Mouse (Mus musculus): ENCODE measurements at regions not wholly inside any gene's neighbourhood (a gene's known extent, or its start where the extent isn't known, plus 50 kb on each side); places are given as distances from the start of the nearest gene placed in this dataset.

GRCm38 (mm10) chr11:45718630-45719029, 133.2 kb upstream of the Clint1 start:
- TF ChIP-seq POLR2A (IDR thresholded peaks at IDR 0.05; ENCODE audit: borderline replicate concordance, extremely low read depth, insufficient read depth, insufficient read length): no peak
- Histone ChIP-seq H3K9me3 (ENCODE audit: control insufficient read depth, low read length) (no peaks in the 10 kb centered on the region), H3K4me2 (replicated peaks; ENCODE audit: low read depth, low read length, severe bottlenecking) (no peak overlapping the region), H3K27ac (replicated peaks; ENCODE audit: low read depth, low read length) (no peak overlapping the region), H3K4me1 (ENCODE audit: control insufficient read depth, insufficient read depth, low read length) (peaks cover 11% of the 10 kb centered on the region), H3K27me3 (ENCODE audit: control insufficient read depth, insufficient read depth, low read length) (no peaks in the 10 kb centered on the region), H3K9ac (ENCODE audit: low read depth, low read length, severe bottlenecking) (no peak overlapping the region), H3K4me3 (replicated peaks; ENCODE audit: low read length) (no peak overlapping the region), H3K36me3 (ENCODE audit: control insufficient read depth, insufficient read depth, low read length) (no peaks in the 10 kb centered on the region)
- no peak for ATAC-seq (ENCODE audit: low FRiP score, low read depth)
- 16% methylated on average over 2 of the region's 2 CpGs for whole genome bisulfite sequencing
- no peak for DNase-seq (ENCODE audit: low spot score)

DNA sequence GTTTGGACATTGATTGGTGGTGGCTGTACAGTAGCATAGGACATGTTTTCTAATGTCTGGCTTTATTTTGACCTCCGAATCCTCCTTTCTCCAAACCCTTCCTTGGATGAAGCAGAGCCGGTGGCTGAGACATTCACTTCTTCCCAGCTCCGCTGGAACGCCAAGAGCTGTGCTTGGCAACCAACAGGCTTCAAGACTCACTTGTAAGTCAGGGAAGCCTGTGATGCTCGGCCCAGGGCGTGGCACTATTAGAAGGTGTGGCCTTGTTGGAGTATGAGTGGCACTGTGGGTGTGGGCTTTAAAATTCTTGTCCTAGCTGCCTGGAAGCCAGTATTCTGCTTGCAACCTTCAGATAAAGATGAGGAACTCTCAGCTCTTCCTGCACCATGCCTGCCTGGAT, 132.0 kb upstream of the Clint1 start:
- Histone ChIP-seq H3K4me3 (replicated peaks; ENCODE audit: low read length) (no peak overlapping the region), H3K27me3 (ENCODE audit: control insufficient read depth, insufficient read depth, low read length) (no peaks in the 10 kb centered on the region), H3K9me3 (ENCODE audit: control insufficient read depth, low read length) (no peaks in the 10 kb centered on the region), H3K4me1 (ENCODE audit: control insufficient read depth, insufficient read depth, low read length) (peaks cover 11% of the 10 kb centered on the region), H3K27ac (replicated peaks; ENCODE audit: low read depth, low read length) (no peak overlapping the region), H3K36me3 (ENCODE audit: control insufficient read depth, insufficient read depth, low read length) (no peaks in the 10 kb centered on the region), H3K9ac (ENCODE audit: low read depth, low read length, severe bottlenecking) (no peak overlapping the region), H3K4me2 (replicated peaks; ENCODE audit: low read depth, low read length, severe bottlenecking) (no peak overlapping the region)
- DNase-seq (ENCODE audit: low spot score) (no peak), ATAC-seq (ENCODE audit: low FRiP score, low read depth) (no peak)
- no peak for TF ChIP-seq POLR2A (IDR thresholded peaks at IDR 0.05; ENCODE audit: borderline replicate concordance, extremely low read depth, insufficient read depth, insufficient read length)
- 92% methylated on average over 6 of the region's 6 CpGs for whole genome bisulfite sequencing

GRCm38 (mm10) chr11:45736561-45736960, 115.3 kb upstream of the Clint1 start:
- peaks cover 12% of the 10 kb centered on the region for H3K4me1 ChIP-seq (ENCODE audit: control insufficient read depth, insufficient read depth, low read length)
- no peaks in the 10 kb centered on the region for H3K36me3 ChIP-seq (ENCODE audit: control insufficient read depth, insufficient read depth, low read length)
- peak; percentile 60 for DNase-seq (ENCODE audit: low spot score)
- ATAC-seq (ENCODE audit: low FRiP score, low read depth): no peak
- WGBS: 42% methylated on average over 3 of the region's 3 CpGs
- H3K4me3 ChIP-seq (replicated peaks; ENCODE audit: low read length): no peak overlapping the region
- no peaks in the 10 kb centered on the region for H3K27me3 ChIP-seq (ENCODE audit: control insufficient read depth, insufficient read depth, low read length)
- H3K9ac ChIP-seq (ENCODE audit: low read depth, low read length, severe bottlenecking): no peak overlapping the region
- no peak overlapping the region for H3K27ac ChIP-seq (replicated peaks; ENCODE audit: low read depth, low read length)
- H3K9me3 ChIP-seq (ENCODE audit: control insufficient read depth, low read length): no peaks in the 10 kb centered on the region
- no peak overlapping the region for H3K4me2 ChIP-seq (replicated peaks; ENCODE audit: low read depth, low read length, severe bottlenecking)
- no peak for TF ChIP-seq POLR2A (IDR thresholded peaks at IDR 0.05; ENCODE audit: borderline replicate concordance, extremely low read depth, insufficient read depth, insufficient read length)

DNA sequence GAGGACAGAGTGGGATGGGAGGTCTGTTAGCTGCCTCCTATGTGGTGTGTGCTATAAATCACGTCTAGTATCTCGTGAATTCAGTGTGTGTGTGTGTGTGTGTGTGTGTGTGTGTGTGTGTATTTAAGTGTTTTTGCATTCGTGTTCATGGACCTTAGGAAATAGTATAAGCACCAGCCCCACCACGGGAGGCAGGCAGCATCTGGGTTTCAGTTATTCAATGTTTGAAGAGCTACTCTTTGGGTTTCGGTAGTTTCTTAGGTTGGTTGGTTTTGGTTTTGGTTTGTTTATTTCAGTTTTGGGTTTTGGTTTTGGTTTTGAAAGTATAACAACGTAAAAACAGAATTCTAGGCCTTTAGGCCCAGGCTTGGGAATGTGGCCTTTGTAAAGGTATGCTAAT, 113.5 kb upstream of the Clint1 start:
- Histone ChIP-seq H3K27me3 (ENCODE audit: control insufficient read depth, insufficient read depth, low read length) (no peaks in the 10 kb centered on the region), H3K4me2 (replicated peaks; ENCODE audit: low read depth, low read length, severe bottlenecking) (no peak overlapping the region), H3K4me1 (ENCODE audit: control insufficient read depth, insufficient read depth, low read length) (peaks cover 12% of the 10 kb centered on the region), H3K9me3 (ENCODE audit: control insufficient read depth, low read length) (no peaks in the 10 kb centered on the region), H3K9ac (ENCODE audit: low read depth, low read length, severe bottlenecking) (no peak overlapping the region), H3K36me3 (ENCODE audit: control insufficient read depth, insufficient read depth, low read length) (no peaks in the 10 kb centered on the region), H3K27ac (replicated peaks; ENCODE audit: low read depth, low read length) (no peak overlapping the region), H3K4me3 (replicated peaks; ENCODE audit: low read length) (no peak overlapping the region)
- 82% methylated on average over 6 of the region's 6 CpGs for WGBS
- DNase-seq (ENCODE audit: low spot score): no peak
- no peak for TF ChIP-seq POLR2A (IDR thresholded peaks at IDR 0.05; ENCODE audit: borderline replicate concordance, extremely low read depth, insufficient read depth, insufficient read length)
- no peak for ATAC-seq (ENCODE audit: low FRiP score, low read depth)

DNA sequence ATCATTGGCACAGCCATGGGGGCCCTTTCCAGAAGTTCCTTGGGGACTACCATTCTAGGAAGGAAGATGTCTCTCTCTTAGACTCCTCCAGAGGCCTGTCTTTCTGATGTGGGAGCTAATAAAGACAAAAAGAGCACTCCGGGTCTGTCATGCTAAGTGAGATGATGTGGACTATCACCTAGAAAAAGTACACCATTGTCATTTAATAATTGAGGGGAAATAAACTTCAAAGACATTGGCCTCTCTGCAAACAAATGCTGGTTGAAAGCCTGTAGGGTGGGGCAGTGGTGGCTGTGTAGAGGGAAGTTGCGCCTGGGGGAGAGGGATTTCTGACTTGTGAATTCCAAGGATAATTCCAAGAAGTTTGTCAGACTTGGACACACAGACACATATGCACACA, 105.9 kb upstream of the Clint1 start:
- H3K9ac ChIP-seq (ENCODE audit: low read depth, low read length, severe bottlenecking): no peak overlapping the region
- no peaks in the 10 kb centered on the region for H3K36me3 ChIP-seq (ENCODE audit: control insufficient read depth, insufficient read depth, low read length)
- TF ChIP-seq POLR2A (IDR thresholded peaks at IDR 0.05; ENCODE audit: borderline replicate concordance, extremely low read depth, insufficient read depth, insufficient read length): no peak
- H3K27ac ChIP-seq (replicated peaks; ENCODE audit: low read depth, low read length): no peak overlapping the region
- WGBS: 78% methylated on average over 2 of the region's 2 CpGs
- no peaks in the 10 kb centered on the region for H3K27me3 ChIP-seq (ENCODE audit: control insufficient read depth, insufficient read depth, low read length)
- H3K4me2 ChIP-seq (replicated peaks; ENCODE audit: low read depth, low read length, severe bottlenecking): no peak overlapping the region
- DNase-seq (ENCODE audit: low spot score): no peak
- no peaks in the 10 kb centered on the region for H3K4me1 ChIP-seq (ENCODE audit: control insufficient read depth, insufficient read depth, low read length)
- H3K9me3 ChIP-seq (ENCODE audit: control insufficient read depth, low read length): peaks cover 6% of the 10 kb centered on the region; the same call in 1 of the 2 replicates
- H3K4me3 ChIP-seq (replicated peaks; ENCODE audit: low read length): no peak overlapping the region
- no peak for ATAC-seq (ENCODE audit: low FRiP score, low read depth)

GRCm38 (mm10) chr11:45750249-45750648, 101.6 kb upstream of the Clint1 start:
- ATAC-seq (ENCODE audit: low FRiP score, low read depth) (no peak), DNase-seq (ENCODE audit: low spot score) (no peak)
- 46% methylated on average over 2 of the region's 2 CpGs for WGBS

More at GRCm38 (mm10) chr11:45750249-45750648, 101.6 kb upstream of the Clint1 start:
- Histone ChIP-seq H3K27ac (replicated peaks; ENCODE audit: low read depth, low read length) (no peak overlapping the region), H3K4me3 (replicated peaks; ENCODE audit: low read length) (no peak overlapping the region), H3K27me3 (ENCODE audit: control insufficient read depth, insufficient read depth, low read length) (no peaks in the 10 kb centered on the region), H3K9ac (ENCODE audit: low read depth, low read length, severe bottlenecking) (no peak overlapping the region), H3K4me1 (ENCODE audit: control insufficient read depth, insufficient read depth, low read length) (peaks cover 6% of the 10 kb centered on the region; the same call in 1 of the 2 replicates), H3K4me2 (replicated peaks; ENCODE audit: low read depth, low read length, severe bottlenecking) (no peak overlapping the region), H3K36me3 (ENCODE audit: control insufficient read depth, insufficient read depth, low read length) (no peaks in the 10 kb centered on the region), H3K9me3 (ENCODE audit: control insufficient read depth, low read length) (no peaks in the 10 kb centered on the region)
- no peak for TF ChIP-seq POLR2A (IDR thresholded peaks at IDR 0.05; ENCODE audit: borderline replicate concordance, extremely low read depth, insufficient read depth, insufficient read length)

Measured in limb, embryonic 14.5 days (tissue).